Mouse (Mus musculus) myocyte (in vitro differentiated cells): ENCODE data around the gene Trnau1ap.

Experiments
- CEBPB ChIP-seq: IDR thresholded peaks from 2 replicates; pipeline ENCODE4 v1.6.1; 2011; ENCODE audit warnings: mild to moderate bottlenecking, moderate library complexity; ENCODE audit not compliant: poor library complexity, insufficient read depth, severe bottlenecking
- MYOG ChIP-seq, 3 experiments: IDR thresholded peaks; one replicate each; pipeline ENCODE4 v1.6.1; 2011; ENCODE audit warnings: control low read depth in 2 of 3, low read depth in 2 of 3, mild to moderate bottlenecking in 2 of 3; ENCODE audit not compliant: insufficient read length in 2 of 3, control insufficient read depth in 1 of 3, insufficient read depth in 1 of 3
- POLR2A ChIP-seq: IDR thresholded peaks from one replicate; pipeline ENCODE4 v1.6.1; 2011; ENCODE audit warnings: low read depth, mild to moderate bottlenecking, control low read depth, moderate library complexity; ENCODE audit not compliant: insufficient read length
- TCF12 ChIP-seq: IDR thresholded peaks from one replicate; pipeline ENCODE4 v1.6.1; 2011; ENCODE audit warnings: mild to moderate bottlenecking, control low read depth; ENCODE audit not compliant: poor library complexity, insufficient read depth, severe bottlenecking
- USF1 ChIP-seq: IDR thresholded peaks from one replicate; pipeline ENCODE4 v1.6.1; 2011; ENCODE audit warnings: low read depth, mild to moderate bottlenecking, control low read depth, moderate library complexity

GRCm38 (mm10) chr4:132345843-132346212 lies 16.5 kb upstream of the Trnau1ap start:
- no peak for TF ChIP-seq POLR2A
- TF ChIP-seq CEBPB: no peak
- TF ChIP-seq MYOG (IDR thresholded peaks at IDR 0.05; ENCODE audit: control insufficient read depth in 1 of 3, insufficient read depth in 1 of 3, insufficient read length in 2 of 3, low read depth in 2 of 3): no peak
- TF ChIP-seq USF1: no peak
- TF ChIP-seq TCF12: no peak
